In the genomic region with DNA sequence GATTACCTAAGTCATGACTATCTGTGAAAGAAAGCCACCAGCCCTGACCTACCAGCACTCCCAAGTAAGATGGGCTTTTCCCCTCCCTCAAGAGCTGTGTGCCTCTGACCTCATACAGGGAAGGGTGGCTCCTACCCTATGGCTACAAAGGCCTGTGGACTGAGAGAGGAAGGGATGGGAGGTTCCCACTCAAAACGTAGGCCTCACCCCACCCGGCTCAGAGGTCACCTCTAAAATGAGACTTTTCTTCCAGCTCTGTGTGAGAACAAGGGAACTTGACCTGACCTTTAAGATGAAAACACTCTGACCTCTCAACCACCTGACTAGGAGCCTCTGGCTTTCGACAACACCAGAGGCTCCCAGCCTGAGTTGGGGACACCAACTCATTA, we compare ENCODE assay signal across 24 mouse cellular contexts. TPM values are rescaled to one million over a fixed set of nuclear protein-coding genes. Genes with fewer than 3 reads are reported as not detected.
DNase-seq lines count a peak whose midpoint lies in the region; ATAC-seq and TF ChIP-seq lines count a peak whose summit lies in the region.
"Had no signal": no experiment of that assay in that cellular context is flagged by ENCODE, and none has a peak within 500 bp of the region (broad histone marks: within the 10 kb centered on the region; RNA-seq: fewer than 3 reads in every experiment).

No protein-coding gene starts in this region.

- peak; percentile 59 for DNase-seq in ES-CJ7 (ENCODE audit: low read depth, low spot score)
- peak; percentile 45 for DNase-seq in ES-E14 (ENCODE audit: low read depth, low spot score)
- DNase-seq in ZHBTc4 (ENCODE audit: low read depth, low spot score), result peak; percentile 82
- DNase-seq in left cerebral cortex, adult 11 months (ENCODE audit: low spot score), result no peak
- no peak for DNase-seq in thymus, adult 2 months
- DNase-seq: adrenal gland, adult 2 months; adrenal gland, postnatal 10 days; adrenal gland, postnatal 25 days; cerebellum, adult 11 months; cerebellum, adult 18-20 months; cerebellum, adult 8-10 months; cerebellum, adult 9-11 months; cerebellum, postnatal 14 days; cerebellum, postnatal 36 days; embryo, embryonic 11 days had no signal

- ATAC-seq in monocyte, adult 5-6 weeks (replicated peaks; ENCODE audit: insufficient number of reproducible peaks, low FRiP score, low TSS enrichment, poor library complexity, severe bottlenecking), result peak; percentile 77
- ATAC-seq in megakaryocyte progenitor cell, adult 5-6 weeks (replicated peaks; ENCODE audit: poor library complexity), result no peak
- ATAC-seq: forebrain, embryonic 14.5 days; forebrain, embryonic 16.5 days had no signal

- TF ChIP-seq POLR2A in thymus, adult 2 months (IDR thresholded peaks at IDR 0.05; ENCODE audit: control insufficient read depth, extremely low read depth, insufficient read depth, low read length, poor library complexity), result no peak

- in situ Hi-C loops in ES-E14 (cut with MboI; ENCODE audit: low sequenced_read_pairs in 2 of 2, unreplicated experiment in 2 of 2), result loop anchor here in 1 of 2 experiments (25.0 kb wide), 1 partner anchor 225 kb away; the partner anchor contains the start of gene Scnn1g

- 86% methylated on average over 3 of the region's 3 CpGs for WGBS in thymus, adult 2 months

- H3K9ac ChIP-seq in ES-E14 (ENCODE audit: insufficient read depth, low read depth, low read length, poor library complexity, severe bottlenecking), result no peak overlapping the region
- H3K9ac ChIP-seq: embryonic facial prominence, embryonic 13.5 days; embryonic facial prominence, embryonic 15.5 days; forebrain, embryonic 12.5 days had no signal

- H3K4me1 ChIP-seq in ES-E14 (ENCODE audit: control insufficient read depth in 2 of 2, insufficient read depth in 2 of 2, low read length in 2 of 2, poor library complexity in 1 of 2), result peaks cover 0 to 2% of the 10 kb centered on the region in 2 experiments; a peak in 2 of 4 replicates
- H3K4me1 ChIP-seq in thymus, adult 2 months (replicated peaks; ENCODE audit: control insufficient read depth, insufficient read depth, low read length), result no peaks in the 10 kb centered on the region
- H3K4me1 ChIP-seq: embryonic facial prominence, embryonic 13.5 days; embryonic facial prominence, embryonic 15.5 days; forebrain, embryonic 10.5 days; forebrain, embryonic 12.5 days had no signal

- H3K36me3 ChIP-seq in ES-E14 (ENCODE audit: control insufficient read depth, insufficient read depth, low read length, poor library complexity, severe bottlenecking), result peaks cover 9% of the 10 kb centered on the region; the same call in 1 of the 2 replicates
- H3K36me3 ChIP-seq in thymus, adult 2 months (ENCODE audit: control insufficient read depth, insufficient read depth, low read length), result no peaks in the 10 kb centered on the region

- H3K4me3 ChIP-seq in ES-E14 (ENCODE audit: insufficient read depth in 1 of 2, low read depth in 1 of 2, low read length in 2 of 2, poor library complexity in 1 of 2, severe bottlenecking in 1 of 2), result no peak overlapping the region
- no peak overlapping the region for H3K4me3 ChIP-seq in thymus, adult 2 months (ENCODE audit: control insufficient read depth, insufficient read depth, low read length)
- H3K4me3 ChIP-seq: embryonic facial prominence, embryonic 13.5 days; embryonic facial prominence, embryonic 15.5 days; erythroblast, embryonic 14.5 days; forebrain, embryonic 10.5 days; forebrain, embryonic 12.5 days had no signal

- H3K9me3 ChIP-seq in ES-E14 (ENCODE audit: control insufficient read depth, insufficient read depth, low read depth, low read length), result no peaks in the 10 kb centered on the region
- H3K9me3 ChIP-seq: embryonic facial prominence, embryonic 13.5 days; embryonic facial prominence, embryonic 15.5 days; forebrain, embryonic 10.5 days; forebrain, embryonic 12.5 days had no signal

- H3K27me3 ChIP-seq in thymus, adult 2 months (ENCODE audit: control insufficient read depth, insufficient read depth, low read length), result no peaks in the 10 kb centered on the region
- H3K27me3 ChIP-seq: embryonic facial prominence, embryonic 13.5 days; embryonic facial prominence, embryonic 15.5 days; forebrain, embryonic 12.5 days had no signal

- H3K27ac ChIP-seq in ES-E14 (ENCODE audit: insufficient read depth, low read depth, low read length, poor library complexity, severe bottlenecking), result no peak overlapping the region
- no peak overlapping the region for H3K27ac ChIP-seq in thymus, adult 2 months (ENCODE audit: control insufficient read depth, insufficient read depth, low read length)
- H3K27ac ChIP-seq: embryonic facial prominence, embryonic 13.5 days; embryonic facial prominence, embryonic 15.5 days; forebrain, embryonic 10.5 days; forebrain, embryonic 12.5 days had no signal

- TF ChIP-seq CTCF in thymus, adult 2 months (IDR thresholded peaks at IDR 0.05; ENCODE audit: borderline replicate concordance, control insufficient read depth, extremely low read depth, insufficient read depth, low read length, poor library complexity), result no peak

TF ChIP-seq in ES-E14, 5 proteins besides CTCF, POLR2A, EP300 and RAD21:
- no peak for TF ChIP-seq ZNF384 (IDR thresholded peaks at IDR 0.05; ENCODE audit: low read depth, low read length)
- TF ChIP-seq ZC3H11A (IDR thresholded peaks at IDR 0.05; ENCODE audit: borderline replicate concordance, low read depth, low read length), result no peak
- TF ChIP-seq HCFC1 (IDR thresholded peaks at IDR 0.05; ENCODE audit: borderline replicate concordance, insufficient read depth, low read length), result no peak
- no peak for TF ChIP-seq MAFK (IDR thresholded peaks at IDR 0.05; ENCODE audit: insufficient read depth, low read depth, low read length)
- no peak for TF ChIP-seq CHD2 (IDR thresholded peaks at IDR 0.05; ENCODE audit: low read depth, low read length)
TF ChIP-seq in ES-E14: peak in this region for 0.

RNA-seq across cellular contexts. Expression of gene Cog7, which starts 18.9 kb away (rescaled TPM):
- 17.7 and 19.9 TPM in 2 replicates for total RNA-seq in ES-E14 (2012; rRNA removed)
- 10.6 to 15.1 TPM (median 14.6 TPM) in 3 replicates for total RNA-seq in monocyte, adult 5-6 weeks (2017)
- total RNA-seq in megakaryocyte progenitor cell, adult 5-6 weeks (2015), result 15.1 and 17.9 TPM in 2 replicates
- 16.7 and 19.2 TPM in 2 replicates for total RNA-seq in megakaryocyte progenitor cell, adult 5-6 weeks (2017)
- 14.1 and 15.2 TPM in 2 replicates for polyA plus RNA-seq in thymus, adult 2 months (2012; rRNA removed)

RNA-seq across cellular contexts. Expression of gene Gga2, which starts 58.5 kb away (rescaled TPM):
- 68.5 and 71.9 TPM in 2 replicates for total RNA-seq in ES-E14 (2012; rRNA removed)
- total RNA-seq in monocyte, adult 5-6 weeks (2017), result 6.1 to 7.8 TPM (median 7.4 TPM) in 3 replicates
- 17.1 and 20.0 TPM in 2 replicates for total RNA-seq in megakaryocyte progenitor cell, adult 5-6 weeks (2015)
- 19.7 and 21.4 TPM in 2 replicates for total RNA-seq in megakaryocyte progenitor cell, adult 5-6 weeks (2017)
- polyA plus RNA-seq in thymus, adult 2 months (2012; rRNA removed), result 35.4 and 51.1 TPM in 2 replicates

Comparison
In these comparisons a context has a peak if more than half of its experiments do, and no peak if none do; other contexts are left out.
1. DNase-seq: peak in ES-CJ7 (single experiment), ES-E14 (single experiment) and ZHBTc4 (single experiment); none in left cerebral cortex, adult 11 months (single experiment) and thymus, adult 2 months (single experiment).